Mouse (Mus musculus): ENCODE data around the gene Pex6.
A peak's percentile ranks its signal among the peaks of the same experiment; 100 is the strongest.

The Pex6 gene

GRCm38 (mm10) chr17:46710959-46711597 lies at the start of gene Pex6:
Pex6 (plus strand) TSS chr17:46711463.
- DNase-seq (ENCODE audit: inconsistent age in 2 of 2, low spot score in 1 of 2) = peak; percentile 93 to 97

GRCm38 (mm10) chr17:46661981-46662380 lies 49.3 kb upstream of the Pex6 start:
- DNase-seq (ENCODE audit: inconsistent age in 2 of 2, low spot score in 1 of 2) = no peak

GRCm38 (mm10) chr17:46662730-46663129 lies 48.5 kb upstream of the Pex6 start:
- no peak for DNase-seq (ENCODE audit: inconsistent age in 2 of 2, low spot score in 1 of 2)

GRCm38 (mm10) chr17:46667712-46668111 lies 43.6 kb upstream of the Pex6 start:
- DNase-seq (ENCODE audit: inconsistent age in 2 of 2, low spot score in 1 of 2) = peak in 1 of 2 experiments; percentile 63

GRCm38 (mm10) chr17:46669911-46670310 lies 41.4 kb upstream of the Pex6 start:
- no peak for DNase-seq (ENCODE audit: inconsistent age in 2 of 2, low spot score in 1 of 2)

GRCm38 (mm10) chr17:46673850-46674529 lies 37.3 kb upstream of the Pex6 start, which contains the start of gene Rrp36:
Rrp36 (minus strand) TSS chr17:46674352.
- DNase-seq (ENCODE audit: inconsistent age in 2 of 2, low spot score in 1 of 2) = peak; percentile 92 to 96

GRCm38 (mm10) chr17:46674530-46675283 lies 36.6 kb upstream of the Pex6 start:
- DNase-seq (ENCODE audit: inconsistent age in 2 of 2, low spot score in 1 of 2) = no peak

GRCm38 (mm10) chr17:46678416-46678815 lies 32.8 kb upstream of the Pex6 start, which contains the start of gene Mea1:
Mea1 (plus strand) TSS chr17:46678793.
- DNase-seq (ENCODE audit: inconsistent age in 2 of 2, low spot score in 1 of 2) = no peak

GRCm38 (mm10) chr17:46678911-46679310 lies 32.4 kb upstream of the Pex6 start:
- no peak for DNase-seq (ENCODE audit: inconsistent age in 2 of 2, low spot score in 1 of 2)

GRCm38 (mm10) chr17:46679843-46680759 lies 31.2 kb upstream of the Pex6 start:
- no peak for DNase-seq (ENCODE audit: inconsistent age in 2 of 2, low spot score in 1 of 2)

GRCm38 (mm10) chr17:46680760-46681373 lies 30.4 kb upstream of the Pex6 start, which contains the start of gene Klhdc3:
Klhdc3 (minus strand) TSS chr17:46680914.
- DNase-seq (ENCODE audit: inconsistent age in 2 of 2, low spot score in 1 of 2) = peak; percentile 97 to 98

GRCm38 (mm10) chr17:46681466-46682118 lies 29.7 kb upstream of the Pex6 start:
- peak in 1 of 2 experiments; percentile 73 for DNase-seq (ENCODE audit: inconsistent age in 2 of 2, low spot score in 1 of 2)

GRCm38 (mm10) chr17:46682654-46683389 lies 28.4 kb upstream of the Pex6 start:
- peak in 1 of 2 experiments; percentile 44 for DNase-seq (ENCODE audit: inconsistent age in 2 of 2, low spot score in 1 of 2)

- DNase-seq (ENCODE audit: inconsistent age in 2 of 2, low spot score in 1 of 2) = no peak
Measured at GRCm38 (mm10) chr17:46685913-46686312, 25.4 kb upstream of the Pex6 start.

GRCm38 (mm10) chr17:46690665-46691064 lies 20.6 kb upstream of the Pex6 start:
- DNase-seq (ENCODE audit: inconsistent age in 2 of 2, low spot score in 1 of 2) = no peak

GRCm38 (mm10) chr17:46691390-46691789 lies 19.9 kb upstream of the Pex6 start:
- no peak for DNase-seq (ENCODE audit: inconsistent age in 2 of 2, low spot score in 1 of 2)

GRCm38 (mm10) chr17:46694517-46695063 lies 16.7 kb upstream of the Pex6 start:
- DNase-seq (ENCODE audit: inconsistent age in 2 of 2, low spot score in 1 of 2) = no peak

- DNase-seq (ENCODE audit: inconsistent age in 2 of 2, low spot score in 1 of 2) = no peak
Measured at GRCm38 (mm10) chr17:46698515-46698914, 12.7 kb upstream of the Pex6 start.

GRCm38 (mm10) chr17:46699245-46699644 lies 12.0 kb upstream of the Pex6 start:
- no peak for DNase-seq (ENCODE audit: inconsistent age in 2 of 2, low spot score in 1 of 2)
